Mouse (Mus musculus) layer of hippocampus, postnatal 10 days (tissue): ENCODE measurements at regions not wholly inside any gene's neighbourhood (a gene's known extent, or its start where the extent isn't known, plus 50 kb on each side); places are given as distances from the start of the nearest gene placed in this dataset.

Source experiments
- DNase-seq, 2 experiments: peaks; one replicate each; pipeline ENCODE4 v3.0.0; 2021; ENCODE audit warnings: low spot score in 2 of 2

DNA sequence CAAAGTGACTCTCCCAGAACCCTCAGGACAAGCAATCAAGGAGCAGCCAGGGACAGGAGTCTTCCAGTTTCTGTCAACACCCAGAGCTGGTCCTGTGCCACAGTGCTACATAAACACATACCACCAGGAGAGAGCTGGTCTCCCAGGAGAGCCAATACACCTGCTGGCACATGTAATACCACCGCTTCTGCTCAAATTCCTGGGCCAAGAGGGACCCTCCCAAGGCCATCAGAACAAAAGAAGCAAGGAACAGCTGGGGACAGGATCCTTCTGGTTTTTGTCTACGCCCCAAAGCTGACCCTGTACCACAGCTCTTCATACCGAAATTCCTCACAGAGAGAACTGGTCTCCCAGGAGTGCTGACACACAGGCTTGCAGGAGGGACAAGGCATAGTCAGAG, 695.4 kb upstream of the Tbl1xr1 start:
- no peak for DNase-seq

DNA sequence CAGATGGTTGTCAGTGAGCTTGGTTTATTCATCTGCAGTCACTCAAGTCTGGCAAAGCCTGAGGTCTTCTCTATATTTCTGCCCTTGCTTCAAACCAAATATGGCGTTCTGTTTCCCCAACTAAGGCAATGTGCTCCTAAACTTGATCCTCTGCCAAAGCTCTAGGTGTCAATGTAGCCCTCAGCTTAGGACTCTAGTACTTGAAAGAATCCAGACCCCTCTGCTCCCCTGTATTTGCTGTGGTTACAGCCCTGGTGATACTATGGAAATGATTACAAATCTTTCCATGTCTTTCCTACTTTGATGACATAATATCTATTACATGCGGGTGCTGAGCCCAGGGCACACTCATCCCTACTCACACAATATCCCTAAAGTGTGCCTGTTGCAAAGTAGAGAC, 672.9 kb upstream of the Tbl1xr1 start:
- DNase-seq, result no peak

DNA sequence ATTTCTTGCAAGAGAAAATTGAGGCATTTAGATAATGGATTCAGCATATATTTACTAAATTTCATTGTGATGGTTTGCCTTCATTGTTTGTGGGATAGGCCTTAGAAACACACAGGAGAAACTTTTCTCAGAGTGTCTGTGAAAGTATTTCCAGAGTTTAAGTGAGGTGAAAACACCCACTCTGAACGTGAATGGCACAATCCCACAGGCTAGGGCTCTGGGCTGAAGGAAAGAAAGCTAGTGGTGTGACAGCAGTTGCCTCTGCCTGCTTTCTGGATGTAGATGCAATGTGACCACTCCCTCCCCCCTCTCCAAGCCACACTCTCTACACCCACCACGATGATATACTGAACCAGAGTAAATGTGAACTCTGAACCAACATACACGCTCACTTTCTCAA, 672.4 kb upstream of the Tbl1xr1 start:
- no peak for DNase-seq

DNA sequence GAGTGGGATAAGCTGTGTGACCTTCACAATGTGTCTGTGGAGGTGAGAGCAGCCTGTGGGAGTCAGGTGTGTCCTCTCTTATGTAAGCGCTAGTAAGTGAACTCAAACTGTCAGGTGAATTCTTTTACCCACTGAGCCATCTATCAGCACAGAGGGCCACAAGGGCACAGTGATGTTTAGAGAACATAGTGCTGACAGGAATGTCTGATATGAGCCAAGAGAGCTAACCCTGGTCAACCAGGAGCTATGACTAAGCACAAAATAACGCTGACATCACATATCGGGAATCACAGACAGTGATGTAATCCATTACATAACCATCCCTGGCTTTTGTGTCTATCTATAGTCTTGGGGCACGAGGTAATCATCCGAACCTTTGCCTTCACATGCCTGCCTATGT, 669.4 kb upstream of the Tbl1xr1 start:
- DNase-seq, result no peak

DNA sequence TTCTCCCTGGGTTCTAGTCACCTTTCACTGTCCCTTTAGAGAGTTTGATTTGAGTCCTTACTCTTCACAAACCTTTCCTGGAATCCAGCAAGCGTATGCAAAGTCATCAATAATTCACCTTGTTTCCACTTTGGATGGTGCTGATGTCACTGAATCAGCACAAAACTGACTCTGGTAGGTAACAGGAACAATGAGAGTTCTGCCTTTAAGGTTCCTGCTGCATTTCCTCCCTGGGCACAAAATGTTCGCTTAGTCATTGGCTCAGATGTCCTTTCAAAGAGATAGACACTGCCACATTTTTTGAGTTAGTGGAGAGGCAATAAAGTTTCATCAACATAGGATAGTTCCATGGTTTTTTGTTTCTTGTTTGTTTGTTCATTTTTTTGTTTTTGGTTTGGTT, 664.4 kb upstream of the Tbl1xr1 start:
- no peak for DNase-seq

DNA sequence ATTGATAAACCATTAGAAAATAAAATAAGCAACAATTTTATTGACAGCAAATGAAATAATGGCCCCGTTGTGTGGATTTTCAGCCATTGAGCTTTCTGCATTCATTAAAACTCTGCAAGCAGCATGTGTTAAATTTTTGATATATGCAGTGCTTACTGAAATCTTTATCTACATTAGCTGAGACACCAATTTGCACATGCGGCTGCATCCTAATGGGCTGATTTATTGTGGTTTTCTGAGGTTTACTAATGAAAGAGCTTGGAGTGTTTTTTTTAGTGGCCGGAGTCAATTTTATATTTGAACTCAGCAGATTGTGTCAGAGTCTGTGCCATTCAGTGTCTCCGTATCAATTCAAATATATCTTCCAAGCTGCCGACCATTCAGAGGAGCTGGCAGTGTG, 653.3 kb upstream of the Tbl1xr1 start:
- no peak for DNase-seq

DNA sequence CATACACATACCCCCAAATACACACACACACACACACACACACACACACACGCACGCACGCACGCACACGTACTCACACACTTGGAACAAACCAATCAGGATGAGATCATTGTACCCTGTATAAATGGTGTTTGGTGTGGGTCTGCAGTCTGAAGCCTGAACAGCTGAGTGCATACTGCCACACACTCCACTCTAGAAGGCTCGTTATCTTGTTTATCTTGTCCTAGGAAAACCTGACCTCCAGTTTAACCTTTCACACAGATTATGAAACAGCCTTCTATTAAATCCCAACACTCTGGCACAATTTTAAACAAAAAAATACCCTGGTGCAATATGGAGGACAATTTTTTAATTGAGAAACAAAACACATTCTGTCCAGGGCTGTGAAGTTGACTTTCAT, 649.9 kb upstream of the Tbl1xr1 start:
- DNase-seq, result no peak

DNA sequence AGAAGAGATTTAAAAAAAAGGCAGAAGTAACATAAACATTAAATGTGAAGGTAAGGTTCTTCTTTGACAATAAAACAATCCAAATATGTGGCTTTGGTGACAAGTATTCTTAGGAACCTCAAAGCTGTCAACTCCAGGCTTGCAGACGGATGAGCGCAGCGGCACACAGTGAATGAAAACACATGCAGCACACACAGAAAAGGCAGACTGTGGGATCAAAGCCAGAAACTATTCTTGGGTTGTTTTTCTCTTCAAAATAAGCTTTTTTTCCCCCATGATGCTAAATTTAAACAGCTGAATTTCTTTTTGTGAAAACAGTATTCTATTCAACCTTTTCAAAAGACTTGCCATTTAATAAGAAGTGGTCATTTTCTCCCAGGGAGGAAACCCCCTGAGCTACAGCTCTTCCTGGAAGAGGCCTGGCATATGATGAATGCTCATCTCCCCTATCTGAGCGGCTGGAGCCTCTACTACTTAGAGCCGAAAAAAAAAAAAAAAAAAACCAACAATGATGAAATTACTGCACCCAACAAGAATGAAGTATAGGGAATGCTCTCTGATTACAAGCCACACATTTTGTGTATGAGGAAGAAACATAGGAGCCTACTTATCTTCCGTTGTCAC, 648.9 kb upstream of the Tbl1xr1 start:
- DNase-seq, result peak in 1 of 2 experiments; percentile 28

DNA sequence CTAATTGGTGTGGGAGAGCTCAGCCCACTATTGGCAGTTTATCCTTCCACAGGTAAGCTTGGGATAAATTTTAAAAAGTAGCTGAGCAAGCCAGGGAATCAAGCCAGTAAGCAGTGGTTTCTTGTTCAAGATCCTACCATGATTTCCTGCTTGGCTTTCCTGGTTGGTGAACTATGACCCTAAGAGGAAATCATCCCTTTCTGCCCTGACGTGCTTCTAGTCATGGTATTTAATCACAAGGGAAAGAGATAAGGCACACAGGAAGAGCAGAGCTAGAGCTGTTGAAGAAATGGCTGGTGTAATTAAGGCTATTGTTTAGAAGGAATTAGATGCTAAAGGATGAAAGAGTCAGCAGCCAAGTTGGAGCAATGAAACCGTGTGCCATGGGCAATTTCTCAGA, 648.3 kb upstream of the Tbl1xr1 start:
- DNase-seq, result no peak

DNA sequence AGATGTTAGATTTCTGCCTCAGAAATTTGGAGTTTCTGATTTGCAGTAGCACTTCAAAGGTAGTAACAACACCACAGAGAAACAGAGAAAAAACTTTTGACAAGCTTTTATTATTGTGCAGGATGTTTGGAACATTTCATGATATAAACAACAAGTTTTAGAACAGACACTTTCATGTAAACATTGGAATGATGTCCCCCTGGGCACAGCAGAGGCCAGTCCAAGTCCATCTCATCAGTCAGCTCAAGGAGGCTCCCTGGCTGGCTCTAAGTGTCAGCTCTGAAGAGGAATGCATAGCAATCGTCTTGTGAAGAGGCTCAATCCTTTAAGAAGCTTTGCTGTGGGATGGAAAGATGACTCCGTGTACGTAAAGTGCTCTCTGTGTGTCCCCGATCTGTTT, 612.2 kb upstream of the Tbl1xr1 start:
- no peak for DNase-seq

DNA sequence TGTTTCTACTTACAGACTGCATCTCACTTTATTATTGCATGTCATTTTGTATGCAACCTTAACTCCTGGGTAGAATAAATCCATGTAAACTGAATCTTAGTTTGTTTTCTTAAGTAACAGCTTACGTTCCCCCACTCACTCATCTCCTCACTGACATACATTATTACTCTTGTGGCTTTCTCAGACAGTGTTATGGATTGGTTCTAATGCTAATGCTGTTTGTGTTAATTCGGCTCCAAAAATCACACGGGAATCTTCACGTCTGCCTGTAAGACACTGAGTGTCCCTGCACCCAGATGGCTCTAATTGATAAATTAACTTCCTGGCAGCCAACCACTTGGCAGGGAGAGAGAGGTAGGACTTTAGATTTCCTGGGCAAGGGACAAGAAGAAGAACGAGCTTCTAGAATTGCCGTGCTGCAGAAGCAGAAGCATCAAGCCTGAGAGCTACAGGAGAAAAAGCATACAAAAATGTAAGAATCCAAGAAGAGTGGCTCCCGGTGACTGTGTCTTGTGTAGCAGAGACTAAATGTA, 610.3 kb upstream of the Tbl1xr1 start:
- DNase-seq, result peak in 1 of 2 experiments; percentile 29

DNA sequence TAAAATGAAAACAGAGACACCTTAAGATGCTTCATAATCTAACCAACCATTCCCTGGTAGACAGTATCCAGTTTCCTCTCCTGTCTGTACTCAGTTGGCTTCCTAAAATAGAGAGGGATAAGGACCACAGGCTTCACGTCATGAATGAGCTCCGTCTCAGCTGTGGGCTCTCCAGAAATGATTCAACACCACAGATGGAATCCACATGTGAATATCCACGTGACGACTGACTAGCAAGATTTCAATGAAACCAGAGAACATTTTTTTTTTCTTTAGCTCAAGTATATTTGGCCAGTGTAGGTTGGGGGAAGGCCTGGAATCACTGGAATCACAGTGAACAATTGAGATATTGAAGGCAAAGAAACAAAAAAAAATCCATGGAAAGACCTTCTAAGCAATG, 599.1 kb upstream of the Tbl1xr1 start:
- DNase-seq, result no peak

DNA sequence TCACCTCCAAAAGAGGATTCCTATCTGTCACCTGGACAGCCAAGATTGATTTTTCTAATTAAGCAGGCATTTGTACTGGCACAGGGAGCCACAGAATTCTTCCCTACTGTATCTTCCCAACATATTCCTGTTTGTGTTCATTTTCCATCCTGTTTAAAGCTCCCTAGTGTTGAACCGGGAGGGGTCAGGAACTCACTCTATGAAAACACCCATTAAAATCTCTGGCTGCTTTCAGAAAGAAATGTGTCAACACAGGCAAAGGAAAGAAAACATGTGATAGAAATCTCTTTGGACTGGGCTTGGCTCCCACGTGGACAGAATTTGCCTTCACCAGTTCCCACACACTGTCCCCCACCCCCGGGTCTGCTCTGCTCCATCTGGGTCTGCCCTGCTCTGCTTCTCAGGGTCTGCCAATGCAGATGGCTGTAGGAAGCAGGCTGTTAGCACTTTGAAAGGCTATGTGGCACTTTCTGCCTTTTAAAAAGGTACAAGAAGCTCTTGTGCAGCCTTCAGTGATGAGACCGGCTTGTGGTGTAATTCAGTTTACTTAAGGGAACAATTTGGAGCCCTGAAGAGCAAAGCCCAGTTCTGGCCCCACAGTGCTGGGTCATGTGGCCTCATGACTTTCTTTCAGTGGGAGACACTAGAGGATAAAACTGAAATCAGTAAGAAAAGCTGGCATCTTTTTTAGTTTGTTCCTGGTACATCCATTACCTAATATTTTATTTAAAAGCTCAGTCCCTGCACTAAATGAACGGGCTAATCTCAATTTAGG, 597.2 kb upstream of the Tbl1xr1 start:
- DNase-seq, result peak; percentile 58 to 70

DNA sequence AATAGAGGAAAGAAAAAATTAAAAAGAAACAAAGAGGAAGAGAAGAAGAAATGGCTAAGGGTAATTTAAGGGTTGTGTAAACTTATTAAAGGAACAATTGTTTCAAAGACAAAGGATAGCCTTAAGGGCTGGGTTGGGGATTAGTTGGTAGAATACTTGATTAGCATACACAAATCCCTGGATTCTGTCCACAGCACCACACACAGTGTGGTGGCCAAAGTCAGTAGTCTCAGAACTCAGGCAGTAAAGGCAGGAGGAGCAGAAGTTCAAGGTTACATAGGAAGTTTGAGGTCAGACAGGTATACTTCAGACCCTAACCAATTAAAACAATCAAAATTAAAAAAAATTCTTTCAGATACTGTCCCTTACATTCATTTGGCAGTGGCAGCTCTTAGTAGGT, 596.6 kb upstream of the Tbl1xr1 start:
- DNase-seq, result no peak

DNA sequence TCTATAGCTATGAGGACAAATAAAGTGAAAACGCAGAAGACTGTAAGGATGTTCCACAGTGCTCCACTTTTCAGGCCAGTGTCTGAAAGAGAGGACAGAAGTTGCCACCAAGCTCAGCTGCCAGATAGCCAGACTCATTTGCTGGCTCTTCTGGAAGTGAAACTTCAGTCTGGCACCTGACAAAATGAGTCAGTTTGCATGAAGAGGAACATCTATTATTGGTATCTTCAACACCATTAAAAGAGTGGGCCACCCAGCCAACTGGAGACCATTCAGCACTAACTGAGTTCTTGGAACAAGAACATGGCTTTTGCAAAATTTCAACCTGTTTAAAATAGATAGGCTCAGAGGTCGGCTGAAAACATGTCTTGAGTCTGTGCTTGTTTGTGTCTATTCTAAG, 592.4 kb upstream of the Tbl1xr1 start:
- peak; percentile 23 to 37 for DNase-seq

DNA sequence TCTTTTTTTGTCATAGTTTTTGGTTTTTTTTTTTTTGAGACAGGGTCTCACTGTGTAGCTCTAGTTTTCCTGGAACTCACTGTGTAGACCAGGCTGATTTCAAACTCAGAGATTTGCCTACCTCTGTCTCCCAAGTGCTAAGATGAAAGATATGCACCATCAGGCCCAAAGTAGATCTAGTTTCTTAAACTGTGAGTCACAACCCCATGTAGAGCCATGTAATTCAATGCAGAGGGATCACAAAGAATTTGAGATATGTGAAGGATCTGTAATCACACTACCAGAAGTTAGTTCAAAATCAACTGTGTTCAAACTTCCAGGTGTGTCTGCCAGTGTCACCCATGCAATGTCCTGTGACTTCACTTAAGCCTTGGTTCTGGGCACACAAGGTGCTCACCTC, 591.0 kb upstream of the Tbl1xr1 start:
- DNase-seq, result no peak

DNA sequence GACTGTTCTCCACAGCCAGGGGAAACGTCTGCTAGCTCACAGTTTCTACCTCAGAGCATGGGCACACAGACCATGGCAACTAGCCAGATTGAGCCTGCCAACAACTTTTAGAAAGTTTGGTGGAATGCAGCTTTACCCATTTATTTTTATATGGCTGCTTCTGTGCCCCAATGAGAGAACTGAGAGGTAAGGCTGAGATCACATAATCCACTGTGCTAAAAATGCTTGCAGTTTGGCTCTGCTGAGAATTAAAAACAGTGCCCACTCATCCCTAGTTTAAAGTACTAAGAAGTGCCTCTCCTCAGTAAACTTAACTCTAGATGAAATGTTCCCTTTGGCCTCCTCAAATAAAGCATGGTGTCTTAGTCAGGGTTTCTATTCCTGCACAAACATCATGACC, 586.9 kb upstream of the Tbl1xr1 start:
- DNase-seq, result no peak

DNA sequence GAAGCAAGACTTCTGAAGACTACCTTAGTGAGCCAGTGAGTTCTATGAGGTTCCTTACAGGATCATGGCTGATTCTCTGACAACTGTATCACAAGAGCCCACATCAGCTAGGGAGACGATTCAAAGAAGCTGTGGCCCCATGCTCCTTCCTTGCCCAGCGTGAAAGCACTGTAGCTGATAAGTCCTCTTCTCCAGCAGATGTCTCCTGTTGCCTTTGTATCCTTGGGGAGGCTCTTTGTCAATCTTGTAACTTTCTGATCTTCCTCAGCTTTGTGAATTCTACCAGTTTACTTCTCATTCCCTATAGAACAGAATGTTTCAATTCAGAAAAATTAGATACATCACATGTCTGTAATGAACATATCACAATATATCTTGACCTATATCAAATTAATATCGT, 584.0 kb upstream of the Tbl1xr1 start:
- DNase-seq, result no peak

DNA sequence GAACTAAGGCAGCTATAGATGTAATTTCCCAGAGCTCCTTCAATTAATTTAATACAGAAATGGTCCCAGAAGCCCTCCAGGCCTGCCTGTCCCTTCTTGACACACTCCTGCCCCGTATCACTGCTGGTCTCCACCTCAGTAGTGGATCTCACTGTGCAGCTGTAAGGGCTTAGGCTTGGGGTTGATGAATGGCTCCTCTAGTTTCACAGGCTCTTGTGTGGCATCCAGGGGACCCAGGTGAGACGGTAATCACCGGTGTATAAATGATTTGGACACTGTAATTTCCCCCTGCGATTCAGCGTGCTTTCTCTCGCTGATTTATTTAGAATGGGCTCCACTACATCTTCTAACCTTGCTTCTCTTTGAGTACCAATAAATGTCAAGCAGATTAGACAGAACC, 583.1 kb upstream of the Tbl1xr1 start:
- DNase-seq, result no peak

DNA sequence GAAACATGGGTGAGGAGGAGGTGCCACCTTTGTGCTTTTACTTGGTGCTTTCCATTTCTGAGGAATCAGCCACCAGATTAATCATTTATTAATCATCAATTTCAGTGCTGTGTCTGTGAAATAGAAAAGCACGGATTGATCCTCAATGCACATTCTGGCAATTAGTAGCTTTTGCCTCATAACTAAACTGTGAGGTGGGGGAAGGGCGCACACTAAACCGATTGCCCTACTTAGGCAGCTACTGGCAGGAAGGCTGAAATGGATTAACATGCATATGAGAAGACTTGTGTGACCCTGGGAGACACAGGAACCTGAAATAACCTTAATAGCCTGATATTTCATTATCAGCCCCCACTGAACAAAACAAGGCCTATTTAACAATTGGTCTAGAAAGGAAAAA, 581.5 kb upstream of the Tbl1xr1 start:
- peak in 1 of 2 experiments; percentile 28 for DNase-seq

DNA sequence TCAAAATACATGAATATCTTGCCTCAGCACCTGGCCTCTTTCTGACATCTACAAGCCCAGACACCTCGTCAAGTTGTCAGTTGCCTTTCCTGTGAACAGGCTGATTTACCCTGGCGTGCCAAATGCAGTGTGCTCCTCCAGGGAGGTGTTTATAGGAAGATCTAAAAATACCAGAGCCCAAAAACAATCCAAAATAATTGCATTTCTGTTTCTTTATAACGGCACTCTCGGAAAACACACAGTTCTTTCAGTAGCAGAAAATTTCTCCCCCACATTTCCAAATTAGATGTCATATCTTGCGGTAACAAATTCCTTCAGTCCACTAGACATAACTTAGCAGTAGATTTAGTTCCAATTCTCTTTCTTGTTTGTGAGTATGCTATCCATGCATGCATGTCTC, 580.8 kb upstream of the Tbl1xr1 start:
- DNase-seq, result no peak

DNA sequence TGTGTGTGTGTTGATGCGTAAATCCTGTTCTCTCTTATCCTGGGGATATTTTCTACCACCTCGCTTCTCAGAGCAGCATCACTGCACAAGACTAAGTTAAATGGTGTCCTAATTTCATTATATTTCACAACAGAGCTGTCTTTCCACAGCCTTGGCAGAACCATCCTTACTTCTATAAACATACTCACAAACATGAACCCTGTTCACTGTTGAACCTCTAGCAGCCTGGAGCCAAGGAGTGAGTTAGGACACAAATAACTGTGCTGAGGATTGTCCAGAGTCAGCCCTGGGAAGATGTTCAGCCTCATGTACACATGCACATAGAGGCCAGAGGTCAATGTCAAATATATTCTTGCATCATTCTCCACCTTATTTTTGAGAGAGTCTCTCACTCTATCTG, 580.3 kb upstream of the Tbl1xr1 start:
- DNase-seq, result no peak

DNA sequence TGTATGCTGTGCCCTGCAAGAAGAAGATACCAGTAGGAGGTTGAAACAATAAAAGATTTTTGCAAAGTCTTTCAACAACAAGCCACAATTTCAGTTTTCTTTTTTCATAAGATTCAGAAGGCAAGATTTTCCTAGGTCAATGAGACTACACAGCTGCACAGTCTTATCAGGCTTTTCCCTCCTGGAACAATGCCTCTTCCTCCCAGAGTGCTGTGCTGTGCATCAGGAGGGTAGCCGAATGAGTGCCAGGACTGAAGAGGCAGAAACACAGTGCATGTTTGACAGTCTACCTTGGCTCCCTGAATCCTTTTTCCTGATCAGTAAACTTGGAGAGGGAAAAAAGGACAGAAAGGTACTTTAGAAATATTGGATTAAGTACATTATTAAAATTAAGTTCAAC, 579.4 kb upstream of the Tbl1xr1 start:
- DNase-seq, result no peak
